Mouse (Mus musculus) CH12.LX (cell line): Measurements from ENCODE around the gene Hist1h4f. TPM values are rescaled to one million over a fixed set of nuclear protein-coding genes. Genes with fewer than 3 reads are reported as not detected.

Source experiments
- DNase-seq: peaks from one replicate; pipeline ENCODE4 v3.0.0-alpha.2; 2013; ENCODE audit errors: extremely low read depth
- H3K27ac ChIP-seq: 2 replicates; pipeline ENCODE4 v1.5.1; 2012; ENCODE audit warnings: low read depth, mild to moderate bottlenecking, control low read depth, moderate library complexity; ENCODE audit not compliant: insufficient read depth
- H3K27me3 ChIP-seq: replicated peaks from 2 replicates; pipeline ENCODE3; 2012; ENCODE audit warnings: inconsistent platforms
- H3K36me3 ChIP-seq, 2 experiments: replicated peaks in 1 of 2; 2 replicates each; pipeline versions ENCODE3 to v1.6.1; 2012; ENCODE audit warnings: inconsistent platforms in 1 of 2, low read length in 1 of 2, mild to moderate bottlenecking in 1 of 2, mixed read lengths in 1 of 2, moderate library complexity in 1 of 2; ENCODE audit not compliant: control insufficient read depth in 1 of 2, insufficient read depth in 1 of 2
- H3K4me1 ChIP-seq, 2 experiments: 2 replicates each; pipeline ENCODE4 v1.6.1; 2012; ENCODE audit warnings: inconsistent platforms in 1 of 2, moderate library complexity in 1 of 2; ENCODE audit not compliant: insufficient read depth in 2 of 2, control insufficient read depth in 1 of 2
- H3K4me2 ChIP-seq: 2 replicates; pipeline ENCODE4 v1.6.1; 2012; ENCODE audit warnings: low read depth, mild to moderate bottlenecking, control low read depth; ENCODE audit not compliant: poor library complexity, insufficient read depth, severe bottlenecking
- H3K4me3 ChIP-seq, 3 experiments: fragments of 150-350 bp in 1 of 3; sonication (generic) in 1 of 3; replicated peaks in 1 of 3; 2 replicates each; pipeline versions ENCODE3 to v1.5.1; 2011 to 2012; ENCODE audit warnings: low read depth in 2 of 3, low read length in 2 of 3, mild to moderate bottlenecking in 2 of 3, moderate library complexity in 2 of 3, control low read depth in 1 of 3, improper control_type of control experiment in 1 of 3, inconsistent platforms in 1 of 3, mixed read lengths in 1 of 3; ENCODE audit not compliant: poor library complexity in 1 of 3
- H3K79me2 ChIP-seq: replicated peaks from 2 replicates; pipeline ENCODE4 v1.6.1; 2012; ENCODE audit warnings: mild to moderate bottlenecking, moderate library complexity; ENCODE audit not compliant: control insufficient read depth, poor library complexity, insufficient read depth, severe bottlenecking; ENCODE audit errors: extremely low read depth
- H3K9ac ChIP-seq: 2 replicates; pipeline ENCODE4 v1.6.1; 2012; ENCODE audit warnings: low read depth, mild to moderate bottlenecking, control low read depth, moderate library complexity; ENCODE audit not compliant: insufficient read depth
- H3K9me3 ChIP-seq: replicated peaks from 2 replicates; pipeline ENCODE3; 2012; ENCODE audit warnings: low read length, inconsistent platforms, mixed read lengths
- BHLHE40 ChIP-seq: IDR thresholded peaks from 2 replicates; pipeline ENCODE4 v1.6.1; 2011; ENCODE audit warnings: mild to moderate bottlenecking, low read depth, low read length, improper control_type of control experiment
- CHD1 ChIP-seq: IDR thresholded peaks from 2 replicates; pipeline ENCODE4 v1.6.1; 2012; ENCODE audit warnings: low read depth, low read length, improper control_type of control experiment, inconsistent platforms
- CHD2 ChIP-seq: IDR thresholded peaks from 2 replicates; pipeline ENCODE4 v1.6.1; 2011; ENCODE audit warnings: low read length, improper control_type of control experiment
- CTCF ChIP-seq, 2 experiments: IDR thresholded peaks in 1 of 2; conservative IDR thresholded peaks in 1 of 2; 2 replicates each; pipeline ENCODE4 v1.5.1; 2011 to 2012; ENCODE audit warnings: low read depth in 2 of 2, low read length in 2 of 2, improper control_type of control experiment in 1 of 2, inconsistent platforms in 1 of 2, mild to moderate bottlenecking in 1 of 2, moderate library complexity in 1 of 2
- E2F4 ChIP-seq: IDR thresholded peaks from 2 replicates; pipeline ENCODE4 v1.6.1; 2011; ENCODE audit warnings: low read depth, low read length, improper control_type of control experiment; ENCODE audit not compliant: insufficient replicate concordance
- ELF1 ChIP-seq: IDR thresholded peaks from 2 replicates; pipeline ENCODE4 v1.6.1; 2014; ENCODE audit warnings: low read depth, mild to moderate bottlenecking, inconsistent platforms, low read length, improper control_type of control experiment
- EP300 ChIP-seq: IDR thresholded peaks from 2 replicates; pipeline ENCODE4 v1.6.1; 2011; ENCODE audit warnings: low read length, improper control_type of control experiment
- ETS1 ChIP-seq: conservative IDR thresholded peaks from 2 replicates; pipeline ENCODE4 v1.6.1; 2012; ENCODE audit warnings: low read depth, mild to moderate bottlenecking, inconsistent platforms, low read length, improper control_type of control experiment, moderate library complexity
- GABPA ChIP-seq: IDR thresholded peaks from 2 replicates; pipeline ENCODE4 v1.6.1; 2012; ENCODE audit warnings: low read depth, low read length, improper control_type of control experiment, inconsistent platforms; ENCODE audit not compliant: insufficient replicate concordance
- HCFC1 ChIP-seq: IDR thresholded peaks from 2 replicates; pipeline ENCODE4 v1.6.1; 2012; ENCODE audit warnings: low read depth, mild to moderate bottlenecking, inconsistent platforms, low read length, improper control_type of control experiment
- IRF4 ChIP-seq: IDR thresholded peaks from 2 replicates; pipeline ENCODE4 v1.6.1; 2014; ENCODE audit warnings: low read depth, mild to moderate bottlenecking, inconsistent platforms, low read length, improper control_type of control experiment
- JUN ChIP-seq: IDR thresholded peaks from 2 replicates; pipeline ENCODE4 v1.6.1; 2011; ENCODE audit warnings: low read depth, mild to moderate bottlenecking, low read length, improper control_type of control experiment, moderate library complexity; ENCODE audit not compliant: insufficient read depth
- JUND ChIP-seq: conservative IDR thresholded peaks from 2 replicates; pipeline ENCODE4 v1.6.1; 2011; ENCODE audit warnings: low read depth, low read length, improper control_type of control experiment
- KAT2A ChIP-seq: IDR thresholded peaks from 2 replicates; pipeline ENCODE4 v1.6.1; 2012; ENCODE audit warnings: low read length, improper control_type of control experiment, inconsistent platforms; ENCODE audit not compliant: insufficient replicate concordance
- MAFK ChIP-seq: IDR thresholded peaks from 2 replicates; pipeline ENCODE4 v1.6.1; 2011; ENCODE audit warnings: low read length, improper control_type of control experiment; ENCODE audit not compliant: insufficient replicate concordance
- MAX ChIP-seq: IDR thresholded peaks from 2 replicates; pipeline ENCODE4 v1.6.1; 2011; ENCODE audit warnings: low read length, improper control_type of control experiment
- MAZ ChIP-seq: IDR thresholded peaks from 2 replicates; pipeline ENCODE4 v1.6.1; 2012; ENCODE audit warnings: low read depth, mild to moderate bottlenecking, inconsistent platforms, low read length, improper control_type of control experiment, moderate library complexity
- MEF2A ChIP-seq: IDR thresholded peaks from 2 replicates; pipeline ENCODE4 v1.6.1; 2014; ENCODE audit warnings: low read depth, mild to moderate bottlenecking, inconsistent platforms, low read length, improper control_type of control experiment, borderline replicate concordance
- MXI1 ChIP-seq: IDR thresholded peaks from 2 replicates; pipeline ENCODE4 v1.6.1; 2011; ENCODE audit warnings: mild to moderate bottlenecking, low read depth, low read length, improper control_type of control experiment
- MYC ChIP-seq: IDR thresholded peaks from 2 replicates; pipeline ENCODE4 v1.6.1; 2011; ENCODE audit warnings: low read depth, mild to moderate bottlenecking, improper control_type of control experiment, low read length
- NELFE ChIP-seq: IDR thresholded peaks from 2 replicates; pipeline ENCODE4 v1.6.1; 2011; ENCODE audit warnings: low read depth, low read length, improper control_type of control experiment
- NRF1 ChIP-seq: IDR thresholded peaks from 2 replicates; pipeline ENCODE4 v1.6.1; 2014; ENCODE audit warnings: low read depth, mild to moderate bottlenecking, inconsistent platforms, low read length, improper control_type of control experiment, moderate library complexity
- PAX5 ChIP-seq: IDR thresholded peaks from 2 replicates; pipeline ENCODE4 v1.6.1; 2012; ENCODE audit warnings: low read length, inconsistent platforms, mixed read lengths
- POLR2A ChIP-seq: IDR thresholded peaks from 2 replicates; pipeline ENCODE4 v1.6.1; 2011; ENCODE audit warnings: low read depth, mild to moderate bottlenecking, improper control_type of control experiment, low read length
- POLR2AphosphoS2 ChIP-seq: IDR thresholded peaks from 2 replicates; pipeline ENCODE4 v1.6.1; 2011; ENCODE audit warnings: low read depth, low read length, improper control_type of control experiment
- RAD21 ChIP-seq: IDR thresholded peaks from 2 replicates; pipeline ENCODE4 v1.6.1; 2011; ENCODE audit warnings: low read depth, mild to moderate bottlenecking, low read length, improper control_type of control experiment, moderate library complexity
- RCOR1 ChIP-seq: conservative IDR thresholded peaks from 2 replicates; pipeline ENCODE4 v1.6.1; 2012; ENCODE audit warnings: low read depth, mild to moderate bottlenecking, inconsistent platforms, low read length, improper control_type of control experiment
- SIN3A ChIP-seq: IDR thresholded peaks from 2 replicates; pipeline ENCODE4 v1.6.1; 2012; ENCODE audit warnings: low read length, improper control_type of control experiment, inconsistent platforms
- SMC3 ChIP-seq: IDR thresholded peaks from 2 replicates; pipeline ENCODE4 v1.6.1; 2011; ENCODE audit warnings: low read depth, low read length, improper control_type of control experiment
- TBP ChIP-seq: conservative IDR thresholded peaks from 2 replicates; pipeline ENCODE4 v1.6.1; 2011; ENCODE audit warnings: low read depth, low read length, improper control_type of control experiment
- TCF12 ChIP-seq: IDR thresholded peaks from 2 replicates; pipeline ENCODE4 v1.6.1; 2014; ENCODE audit warnings: low read depth, mild to moderate bottlenecking, inconsistent platforms, low read length, improper control_type of control experiment
- UBTF ChIP-seq: IDR thresholded peaks from 2 replicates; pipeline ENCODE4 v1.6.1; 2012; ENCODE audit warnings: low read depth, mild to moderate bottlenecking, inconsistent platforms, low read length, improper control_type of control experiment, moderate library complexity
- USF1 ChIP-seq: IDR thresholded peaks from 2 replicates; pipeline ENCODE4 v1.6.1; 2014; ENCODE audit warnings: low read depth, mild to moderate bottlenecking, inconsistent platforms, low read length, improper control_type of control experiment
- USF2 ChIP-seq: conservative IDR thresholded peaks from 2 replicates; pipeline ENCODE4 v1.6.1; 2011; ENCODE audit warnings: low read depth, low read length, improper control_type of control experiment
- ZC3H11A ChIP-seq: IDR thresholded peaks from 2 replicates; pipeline ENCODE4 v1.6.1; 2012; ENCODE audit warnings: low read depth, mild to moderate bottlenecking, inconsistent platforms, low read length, improper control_type of control experiment
- ZKSCAN1 ChIP-seq: IDR thresholded peaks from 2 replicates; pipeline ENCODE4 v1.6.1; 2012; ENCODE audit warnings: low read depth, inconsistent platforms, low read length, improper control_type of control experiment, borderline replicate concordance
- ZMIZ1 ChIP-seq: IDR thresholded peaks from 2 replicates; pipeline ENCODE4 v1.6.1; 2012; ENCODE audit warnings: low read depth, mild to moderate bottlenecking, inconsistent platforms, low read length, improper control_type of control experiment
- ZNF384 ChIP-seq: IDR thresholded peaks from 2 replicates; pipeline ENCODE4 v1.6.1; 2012; ENCODE audit warnings: low read depth, low read length, improper control_type of control experiment, inconsistent platforms
- dilution Hi-C: fragments of 300-500 bp; cut with MboI; formaldehyde crosslinking; loops from 2 replicates; pipeline ENCODE4 v1.14.3; 2020; ENCODE audit warnings: low sequenced_read_pairs; ENCODE audit not compliant: extremely low pct_unique_long_range_greater_than_20kb, extremely low pct_ligation_motif_present
- in situ Hi-C: fragments of 300-500 bp; cut with MboI; formaldehyde crosslinking; loops from 3 replicates; pipeline ENCODE4 v1.14.3; 2019; ENCODE audit warnings: low sequenced_read_pairs, low pct_ligation_motif_present, low pct_unique_long_range_greater_than_20kb, mixed read lengths
- polyA plus RNA-seq: library from polyadenylated mRNA; unstranded; fragments of >175 nt; gene quantifications from 2 replicates; pipeline ENCODE4 v1.2.1, GENCODE M21; 2012; ENCODE audit warnings: low read depth; ENCODE audit not compliant: insufficient read length
- total RNA-seq, 2 experiments: library from RNA; depleted of rRNA; stranded (reverse); fragments of 300-350 nt in 1 of 2; fragments of >200 nt in 1 of 2; gene quantifications; 2 replicates each; pipeline ENCODE4 v1.2.3; 2012 to 2014

Hist1h4f gene
- total and polyA plus RNA-seq, 3 experiments: 9.0 to 4,902 (median 27.1) TPM

DNA sequence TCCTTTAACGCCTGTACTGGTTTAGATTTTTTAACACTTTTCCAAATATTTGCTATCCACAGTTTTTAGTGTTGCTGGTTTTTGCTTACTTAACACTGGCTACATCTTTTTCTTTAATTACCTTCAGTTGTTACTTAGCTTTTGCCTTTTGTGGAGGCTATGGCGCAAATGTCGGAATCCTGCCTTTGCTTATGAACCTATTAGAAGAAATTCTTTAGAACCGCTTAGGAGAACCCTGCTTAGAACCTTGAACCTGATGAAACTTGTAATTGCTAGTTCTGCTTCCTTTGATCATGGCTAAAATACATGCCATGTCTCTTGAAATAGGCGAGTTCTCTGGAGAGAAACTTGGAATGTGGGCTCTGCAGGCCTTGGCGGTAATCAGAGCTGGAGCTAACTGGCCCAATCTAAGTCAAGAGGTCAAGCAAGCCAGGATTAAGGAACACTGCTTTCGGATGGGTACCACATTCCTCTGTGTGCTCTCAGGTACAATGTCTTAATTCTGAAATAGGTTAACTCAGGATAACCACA lies 25.0 kb upstream of the Hist1h4f start:
- Histone ChIP-seq H3K9me3 (no peaks in the 10 kb centered on the region), H3K4me1 (peaks cover 0 to 23% of the 10 kb centered on the region in 2 experiments; a peak in 2 of 4 replicates), H3K27ac (peak overlapping the region; percentile 77), H3K27me3 (no peaks in the 10 kb centered on the region), H3K9ac (peak overlapping the region; percentile 88), H3K36me3 (no peaks in the 10 kb centered on the region), H3K4me3 (peak overlapping the region; percentile 19 to 69 (median 46)), H3K4me2 (peak overlapping the region; percentile 58), H3K79me2 (no peaks in the 10 kb centered on the region)
- DNase-seq: no peak
- in situ Hi-C loops (no loop called here), dilution Hi-C loops (no loop called here)
- TF ChIP-seq GABPA (no peak), CTCF (conservative IDR thresholded peaks at IDR 0.05 in 1 of 2, IDR thresholded peaks at IDR 0.05 in 1 of 2; ENCODE audit: low read depth in 2 of 2, low read length in 2 of 2) (no peak), BHLHE40 (no peak), RAD21 (no peak), POLR2A (peak; percentile 75), TCF12 (no peak), MAX (no peak), SMC3 (no peak; the same call in 1 of the 2 replicates), NELFE (peak; percentile 63), MYC (peak; percentile 27; the same call in 1 of the 2 replicates), USF2 (no peak), ZC3H11A (no peak), CHD2 (0 out of 2 replicates have a peak, but pooled peaks have one; percentile 55), POLR2AphosphoS2 (peak; percentile 99), MAZ (no peak), JUND (no peak), JUN (no peak), ELF1 (no peak), KAT2A (no peak), ETS1 (no peak), MXI1 (peak; percentile 3; the same call in 1 of the 2 replicates), ZMIZ1 (peak; percentile 73; the same call in 1 of the 2 replicates), EP300 (no peak), E2F4 (no peak), CHD1 (peak; percentile 96), USF1 (no peak), RCOR1 (peak; percentile 69; the same call in 1 of the 2 replicates), IRF4 (no peak), PAX5 (no peak), UBTF (no peak), TBP (no peak), MAFK (no peak), HCFC1 (no peak; the same call in 1 of the 2 replicates), ZNF384 (no peak), NRF1 (no peak), SIN3A (peak; percentile 50; the same call in 1 of the 2 replicates), MEF2A (no peak), ZKSCAN1 (no peak)
